Mouse (Mus musculus) central nervous system, embryonic 18 days (tissue): ENCODE results near the gene Rras. TPM values are rescaled to one million over a fixed set of nuclear protein-coding genes. Genes with fewer than 3 reads are reported as not detected.

ENCODE experiments used
- polyA plus RNA-seq: library from polyadenylated mRNA; depleted of rRNA; stranded (reverse); fragments of >200 nt; gene quantifications from 2 replicates; pipeline ENCODE4 v1.2.3, GENCODE M21; 2012; rRNA removed

Gene Rras
- polyA plus RNA-seq = 20.9 and 23.6 TPM in 2 replicates

DNA sequence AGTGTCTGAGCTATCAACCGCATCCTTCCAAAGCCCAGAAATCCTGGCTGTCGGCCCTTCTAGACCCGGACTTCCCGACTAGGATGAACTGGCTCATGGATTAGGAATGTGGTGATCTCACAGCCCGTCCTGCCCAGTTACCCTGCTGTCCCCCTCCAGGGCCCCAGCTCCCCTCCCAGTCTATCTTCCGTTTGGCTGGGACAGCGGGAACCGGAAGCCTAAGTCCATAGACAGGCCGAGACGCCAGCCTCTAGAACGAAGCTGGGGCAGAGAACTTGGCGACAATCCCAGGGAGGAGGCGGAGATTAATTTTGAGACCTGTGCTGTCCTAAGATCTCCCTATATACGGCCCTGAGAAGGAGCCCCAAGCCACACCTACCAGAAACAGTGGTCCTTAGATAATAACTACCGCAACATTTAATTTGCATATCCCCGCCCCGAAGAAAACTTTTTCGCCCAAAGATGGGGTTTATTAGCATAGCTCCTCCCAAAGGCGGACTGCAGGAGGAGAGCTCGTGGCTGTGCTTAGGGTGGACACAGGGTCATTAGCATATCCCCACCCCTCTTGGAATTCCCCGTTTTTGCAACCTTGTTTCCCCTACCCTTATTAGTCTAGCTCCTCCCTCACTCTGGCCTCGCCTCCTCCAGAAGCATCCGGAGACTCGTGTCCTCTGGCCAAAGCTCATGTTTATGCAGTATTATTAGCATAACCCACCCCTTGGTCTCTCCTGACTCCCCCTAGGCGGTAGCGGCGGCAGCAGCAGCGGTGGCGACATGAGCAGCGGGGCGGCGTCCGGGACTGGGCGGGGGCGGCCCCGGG lies at the start of gene Rras:
Gene Rras, plus strand, starts transcription at position 720 of the 820 bp plus-strand sequence.

DNA sequence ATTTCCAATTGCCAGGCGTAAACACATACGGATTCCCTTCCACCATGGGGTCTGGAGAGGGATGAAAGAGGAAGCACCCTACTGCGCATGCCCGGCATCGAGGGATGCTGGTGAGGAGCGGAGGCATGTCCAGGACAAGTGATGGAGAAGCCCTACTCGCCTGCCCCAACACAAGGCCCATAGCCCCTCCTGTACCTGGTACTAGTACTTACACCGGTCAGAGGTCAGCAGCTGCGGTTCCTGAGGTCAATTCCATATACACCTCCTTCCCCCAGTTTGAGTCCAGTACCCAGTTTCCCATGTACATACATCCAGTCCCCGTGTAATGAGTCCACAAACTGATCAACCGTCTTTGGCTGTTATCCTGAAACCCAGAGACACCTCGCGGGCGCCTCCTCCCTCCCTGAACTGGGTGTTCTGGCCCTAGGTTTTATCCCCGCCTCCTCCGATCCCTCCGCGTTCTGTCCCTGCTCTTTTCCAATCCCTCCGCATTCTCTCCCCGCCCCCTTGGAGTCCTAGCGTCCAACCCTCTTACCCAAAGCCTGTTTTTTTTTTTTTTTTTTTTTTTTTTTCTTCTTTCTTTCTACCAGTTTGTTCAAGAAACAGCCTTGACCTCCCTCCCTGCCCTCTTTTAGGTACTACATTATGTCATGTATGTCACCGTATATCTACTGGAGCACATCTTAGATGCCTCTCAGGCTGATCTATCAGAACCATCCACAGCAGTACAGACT lies 43.2 kb upstream of the Rras start, which contains the start of gene Cpt1c:
Gene Cpt1c, minus strand, starts transcription at position 469 of the 734 bp plus-strand sequence.

DNA sequence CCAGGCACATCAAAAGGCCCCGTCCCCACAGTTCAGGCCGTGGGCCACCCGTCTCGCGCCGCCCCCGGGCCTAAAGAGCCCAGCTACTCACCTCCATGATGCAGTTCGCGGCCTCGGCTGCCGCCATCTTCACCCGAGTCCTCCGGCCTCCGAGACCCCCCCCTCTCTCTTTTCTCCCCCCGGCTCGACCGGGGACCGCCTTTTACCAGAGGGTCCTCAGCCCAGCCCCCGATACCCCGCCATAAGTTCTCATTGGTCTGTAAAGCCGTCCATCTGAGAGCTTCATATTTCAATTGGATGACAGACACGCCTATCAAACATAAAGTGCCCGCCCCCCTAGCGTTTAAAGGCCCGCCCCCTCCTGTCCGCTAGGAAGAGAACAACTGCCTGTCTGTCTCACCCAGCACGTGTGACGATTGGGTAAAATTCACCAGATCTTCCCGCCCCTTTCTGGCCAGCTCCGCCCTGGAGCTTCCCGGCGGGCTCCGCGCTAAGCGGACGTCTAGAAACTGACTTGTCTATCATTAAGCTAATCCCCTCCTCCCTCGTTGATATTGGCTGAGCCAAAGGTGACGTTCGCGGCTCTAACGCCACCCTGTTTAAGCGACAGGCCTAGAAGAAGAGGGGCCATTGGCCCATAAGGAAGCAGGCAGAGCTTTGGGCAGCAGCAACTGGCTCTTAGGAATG lies 31.4 kb upstream of the Rras start, which contains the start of gene Prmt1:
Gene Prmt1, minus strand, starts transcription at position 377 of the 687 bp plus-strand sequence.

DNA sequence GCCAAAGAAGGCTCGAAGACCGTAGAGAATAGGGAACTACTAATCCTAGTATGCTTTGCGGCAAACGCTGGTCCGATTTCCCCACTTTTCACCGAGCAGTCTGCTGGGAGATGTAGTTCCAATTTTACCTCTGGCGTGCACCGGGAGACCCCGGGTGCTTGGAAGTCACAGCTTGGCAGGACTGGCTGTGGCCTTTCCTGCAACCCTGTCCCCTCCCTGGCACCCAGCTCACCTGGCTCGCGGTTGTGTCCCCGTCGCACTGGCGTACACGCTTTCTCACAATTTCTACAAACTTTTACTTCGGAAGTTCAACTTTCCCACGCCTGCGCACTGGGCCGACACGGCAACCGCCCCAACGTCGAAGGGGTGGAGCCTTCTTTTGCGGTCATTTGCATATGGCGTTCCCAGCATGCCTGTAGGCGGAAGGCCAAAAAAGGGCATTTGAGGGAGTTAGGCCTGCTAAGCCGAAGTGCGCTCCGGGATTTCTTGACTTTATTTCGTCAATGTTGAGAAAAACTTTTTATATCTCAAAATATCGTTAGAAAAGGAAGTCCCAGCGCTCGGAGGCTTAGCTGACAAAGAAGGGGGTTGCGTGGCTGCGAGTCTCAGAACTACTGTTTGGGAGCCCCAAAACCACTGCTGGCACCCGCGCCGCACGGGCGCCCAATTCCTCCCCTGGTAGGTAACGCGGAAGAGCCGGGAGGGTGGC lies 20.4 kb upstream of the Rras start, which contains the start of gene Irf3:
Gene Irf3, plus strand, starts transcription at position 418 of the 709 bp plus-strand sequence.

DNA sequence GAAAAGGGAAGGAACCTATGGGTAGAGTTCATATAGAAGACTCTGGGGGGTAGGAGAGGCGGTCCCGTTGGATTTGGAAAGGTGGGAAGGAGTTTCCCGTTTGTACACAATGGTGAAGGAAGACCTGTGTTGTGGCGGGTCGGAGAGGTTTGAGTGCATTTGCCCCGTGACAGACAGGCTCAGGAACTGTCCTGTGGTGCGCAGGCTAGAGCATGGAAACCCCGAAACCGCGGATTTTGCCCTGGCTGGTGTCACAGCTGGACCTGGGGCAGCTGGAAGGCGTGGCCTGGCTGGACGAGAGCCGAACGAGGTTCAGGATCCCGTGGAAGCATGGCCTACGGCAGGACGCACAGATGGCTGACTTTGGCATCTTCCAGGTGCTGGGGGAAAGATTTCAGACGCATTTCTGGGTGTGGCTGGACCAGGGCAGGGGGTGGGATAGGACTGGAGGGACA lies 19.2 kb upstream of the Rras start, which contains the start of gene Bcl2l12:
Gene Bcl2l12, minus strand, starts transcription at position 212 of the 455 bp plus-strand sequence.

DNA sequence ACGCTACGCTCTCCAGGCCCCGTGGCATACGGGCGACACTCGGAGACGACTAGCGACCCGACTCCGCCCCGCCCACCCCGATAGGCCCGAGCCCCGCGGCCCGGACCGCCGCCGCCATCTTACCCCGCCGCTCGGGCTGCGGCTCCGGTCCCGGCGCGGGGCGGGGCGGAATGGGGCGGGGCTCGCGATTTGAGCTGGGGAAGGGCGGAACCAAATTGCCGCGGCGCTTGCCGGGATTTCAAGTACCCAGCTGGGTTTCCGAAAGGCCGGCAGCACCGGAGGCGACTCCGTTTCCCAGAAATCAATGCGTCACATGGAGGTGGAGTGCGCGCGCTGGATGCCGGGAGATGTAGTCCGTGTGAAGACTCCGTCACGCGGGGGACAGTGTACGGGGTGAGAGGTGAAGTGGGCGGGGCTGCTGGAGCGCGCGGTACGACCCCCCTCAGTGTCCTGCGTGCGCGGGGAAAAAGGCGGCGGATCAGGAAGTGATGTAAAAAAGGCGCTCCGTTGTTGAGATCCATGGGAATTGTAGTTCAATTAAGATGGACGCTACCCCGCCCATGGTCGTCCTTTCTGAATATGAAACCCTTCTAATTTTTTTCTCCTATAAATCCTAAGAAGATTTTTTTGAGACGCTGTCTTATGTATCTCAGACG lies 1.7 kb upstream of the Rras start, which contains the start of gene Scaf1:
Gene Scaf1, minus strand, starts transcription at position 407 of the 656 bp plus-strand sequence.

DNA sequence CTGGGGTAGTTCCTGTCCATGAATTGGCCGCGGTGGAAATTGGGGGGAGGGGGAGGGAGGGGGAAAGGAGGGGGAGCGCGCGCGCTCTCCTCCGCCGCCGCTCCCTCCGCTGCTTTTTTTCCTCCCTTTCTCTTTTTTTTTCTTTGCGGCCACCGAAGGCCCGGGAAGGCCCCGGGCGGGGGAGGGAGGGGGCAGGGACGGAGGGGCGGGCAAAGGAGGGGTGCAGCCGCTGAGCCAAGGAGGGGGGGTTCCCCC lies 35.0 kb downstream of the Rras start, which contains the start of gene Prr12:
Gene Prr12, minus strand, starts transcription at position 20 of the 255 bp plus-strand sequence.

DNA sequence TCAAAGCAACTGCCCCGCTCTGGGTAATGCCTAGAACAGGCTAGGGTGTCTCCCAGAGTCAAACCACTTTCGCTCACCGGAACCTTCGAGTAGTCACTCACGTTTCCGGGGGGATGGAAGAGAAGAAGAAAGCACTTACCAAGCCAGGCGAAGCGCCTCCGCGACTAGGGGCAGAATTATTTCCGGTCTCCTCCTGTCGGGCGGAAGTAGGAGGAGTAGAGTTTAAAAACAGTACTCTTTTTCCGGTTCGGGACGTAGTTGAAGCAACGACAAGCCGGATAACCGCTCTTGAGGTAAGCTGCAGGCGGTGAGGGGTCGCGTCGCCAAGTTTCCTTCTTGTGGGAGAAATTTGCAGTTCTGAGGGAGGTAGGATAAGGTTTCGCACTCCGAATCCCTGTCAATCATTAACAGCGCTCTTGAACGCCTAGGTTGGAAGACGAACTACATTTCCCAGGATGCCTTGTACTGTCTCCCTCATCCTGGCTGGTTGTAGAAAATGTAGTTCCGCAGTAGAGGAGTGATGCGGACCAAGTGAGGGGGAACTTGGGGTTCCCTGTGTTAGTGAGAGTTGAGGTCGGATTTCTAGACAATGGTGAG lies 44.6 kb downstream of the Rras start, which contains the start of the genes Nosip and Prrg2:
Gene Nosip, plus strand, starts transcription at position 191 of the 597 bp plus-strand sequence.
Gene Prrg2, minus strand, starts transcription at position 439 of the 597 bp plus-strand sequence.

Other genes with a start within 250 kb of the Rras start
- gene Nup62, start 201.9 kb upstream of the Rras start, polyA plus RNA-seq = 60.4 and 62.0 TPM in 2 replicates
- gene Il4i1, start 201.6 kb upstream of the Rras start, polyA plus RNA-seq = 0.43 and 0.61 TPM in 2 replicates
- 15.3 and 17.9 TPM in 2 replicates for gene Atf5, start 201.3 kb upstream of the Rras start, polyA plus RNA-seq
- 98.0 and 109 TPM in 2 replicates for gene Akt1s1, start 169.0 kb upstream of the Rras start, polyA plus RNA-seq
- 104 and 109 TPM in 2 replicates for gene Tbc1d17, start 168.9 kb upstream of the Rras start, polyA plus RNA-seq
- gene Pnkp, start 160.8 kb upstream of the Rras start, polyA plus RNA-seq = 31.5 and 33.3 TPM in 2 replicates
- 560 and 658 TPM in 2 replicates for gene Ptov1, start 148.2 kb upstream of the Rras start, polyA plus RNA-seq
- gene Med25, start 125.2 kb upstream of the Rras start, polyA plus RNA-seq = 135 and 146 TPM in 2 replicates
- gene Fuz, start 121.9 kb upstream of the Rras start, polyA plus RNA-seq = 23.8 and 23.9 TPM in 2 replicates
- gene Ap2a1, start 88.5 kb upstream of the Rras start, polyA plus RNA-seq = 139 and 165 TPM in 2 replicates
- 0.08 and 0.10 TPM in 2 replicates for gene Tsks, start 74.8 kb upstream of the Rras start, polyA plus RNA-seq
- 96.5 and 105 TPM in 2 replicates for gene Cpt1c, start 43.1 kb upstream of the Rras start, polyA plus RNA-seq
- 861 and 874 TPM in 2 replicates for gene Prmt1, start 31.4 kb upstream of the Rras start, polyA plus RNA-seq
- 89.9 and 97.5 TPM in 2 replicates for gene Irf3, start 20.3 kb upstream of the Rras start, polyA plus RNA-seq
- 8.4 and 10.7 TPM in 2 replicates for gene Bcl2l12, start 19.2 kb upstream of the Rras start, polyA plus RNA-seq
- gene Scaf1, start 1.6 kb upstream of the Rras start, polyA plus RNA-seq = 91.3 and 106 TPM in 2 replicates
- 9.9 and 13.2 TPM in 2 replicates for gene Prr12, start 34.9 kb downstream of the Rras start, polyA plus RNA-seq
- gene Nosip, start 44.5 kb downstream of the Rras start, polyA plus RNA-seq = 74.9 and 77.9 TPM in 2 replicates
- 17.9 and 18.6 TPM in 2 replicates for gene Prrg2, start 44.7 kb downstream of the Rras start, polyA plus RNA-seq
- gene Rcn3, start 74.3 kb downstream of the Rras start, polyA plus RNA-seq = 34.7 and 64.0 TPM in 2 replicates
- 15.8 and 18.4 TPM in 2 replicates for gene Fcgrt, start 85.9 kb downstream of the Rras start, polyA plus RNA-seq
- gene Rps11, start 106.5 kb downstream of the Rras start, polyA plus RNA-seq = 524 and 549 TPM in 2 replicates
- gene Rpl13a, start 110.8 kb downstream of the Rras start, polyA plus RNA-seq = 2,210 and 2,469 TPM in 2 replicates
- gene Gm45713, start 118.3 kb downstream of the Rras start, polyA plus RNA-seq = 0.21 and 0.34 TPM in 2 replicates
- gene Flt3l, start 118.5 kb downstream of the Rras start, polyA plus RNA-seq = 7.5 and 9.1 TPM in 2 replicates
- gene Pih1d1, start 136.3 kb downstream of the Rras start, polyA plus RNA-seq = 144 and 160 TPM in 2 replicates
- 13.3 and 16.7 TPM in 2 replicates for gene Aldh16a1, start 136.6 kb downstream of the Rras start, polyA plus RNA-seq
- gene Slc17a7, start 146.0 kb downstream of the Rras start, polyA plus RNA-seq = 45.9 and 55.3 TPM in 2 replicates
- 0.16 and 0.22 TPM in 2 replicates for gene Gfy, start 161.6 kb downstream of the Rras start, polyA plus RNA-seq
- gene Pth2, start 163.0 kb downstream of the Rras start, polyA plus RNA-seq = 0.19 and 0.21 TPM in 2 replicates
- gene Ccdc155, start 186.9 kb downstream of the Rras start, polyA plus RNA-seq = 0.56 and 0.74 TPM in 2 replicates
- gene Dkkl1, start 194.2 kb downstream of the Rras start, polyA plus RNA-seq = 5.7 and 5.9 TPM in 2 replicates
- 57.7 and 65.9 TPM in 2 replicates for gene Tead2, start 197.8 kb downstream of the Rras start, polyA plus RNA-seq
- 1.5 and 1.6 TPM in 2 replicates for gene Cd37, start 221.2 kb downstream of the Rras start, polyA plus RNA-seq
- gene Slc6a16, start 223.1 kb downstream of the Rras start, polyA plus RNA-seq = 2.1 and 2.2 TPM in 2 replicates